Mouse (Mus musculus) retina, embryonic 14.5 days (tissue): ENCODE data around the gene Fli1.
A peak's percentile ranks its signal among the peaks of the same experiment; 100 is the strongest.

Experiments
- DNase-seq: peaks from one replicate; pipeline ENCODE4 v3.0.0-alpha.2; 2015; ENCODE audit warnings: low spot score

The Fli1 gene

GRCm38 (mm10) chr9:32522536-32523245 lies 20.0 kb downstream of the Fli1 start:
- DNase-seq = no peak

- DNase-seq = no peak
These were observed 21.3 kb downstream of the Fli1 start for GRCm38 (mm10) chr9:32521331-32521730.

GRCm38 (mm10) chr9:32520821-32521220 lies 21.8 kb downstream of the Fli1 start:
- DNase-seq = no peak

- no peak for DNase-seq
These were observed 23.3 kb downstream of the Fli1 start for GRCm38 (mm10) chr9:32519101-32520051.

GRCm38 (mm10) chr9:32518351-32519075 lies 24.1 kb downstream of the Fli1 start:
- DNase-seq = no peak

- DNase-seq = no peak
These were observed 26.0 kb downstream of the Fli1 start for GRCm38 (mm10) chr9:32516691-32517090.

GRCm38 (mm10) chr9:32515894-32516686 lies 26.6 kb downstream of the Fli1 start:
- DNase-seq = peak; percentile 14

GRCm38 (mm10) chr9:32514406-32515058 lies 28.1 kb downstream of the Fli1 start:
- DNase-seq = peak; percentile 35

GRCm38 (mm10) chr9:32513471-32513870 lies 29.2 kb downstream of the Fli1 start:
- no peak for DNase-seq

GRCm38 (mm10) chr9:32510454-32511263 lies 32.0 kb downstream of the Fli1 start:
- no peak for DNase-seq

- no peak for DNase-seq
These were observed 32.9 kb downstream of the Fli1 start for GRCm38 (mm10) chr9:32509706-32510156.

- DNase-seq = no peak
These were observed 34.0 kb downstream of the Fli1 start for GRCm38 (mm10) chr9:32508648-32509047.

GRCm38 (mm10) chr9:32508118-32508517 lies 34.5 kb downstream of the Fli1 start:
- DNase-seq = no peak

- DNase-seq = no peak
These were observed 35.5 kb downstream of the Fli1 start for GRCm38 (mm10) chr9:32506866-32507861.

GRCm38 (mm10) chr9:32506161-32506560 lies 36.5 kb downstream of the Fli1 start:
- DNase-seq = no peak

GRCm38 (mm10) chr9:32505460-32506075 lies 37.1 kb downstream of the Fli1 start:
- no peak for DNase-seq

GRCm38 (mm10) chr9:32503995-32504451 lies 38.6 kb downstream of the Fli1 start:
- DNase-seq = no peak

GRCm38 (mm10) chr9:32503423-32503822 lies 39.2 kb downstream of the Fli1 start:
- DNase-seq = no peak
